19 mouse cellular contexts compared by ENCODE assay signal in genomic region chr12:84158156-84158555, GRCm38 (mm10).
"Had no signal": no experiment of that assay in that cellular context is flagged by ENCODE, and none has a peak within 500 bp of the region (broad histone marks: within the 10 kb centered on the region; RNA-seq: fewer than 3 reads in every experiment).

No protein-coding gene starts in this region.

- H3K4me2 ChIP-seq: limb, embryonic 12.5 days; limb, embryonic 15.5 days; liver, embryonic 11.5 days; midbrain, embryonic 12.5 days; neural tube, embryonic 13.5 days had no signal

- H3K9ac ChIP-seq: limb, embryonic 12.5 days; limb, embryonic 15.5 days; midbrain, embryonic 12.5 days; neural tube, embryonic 13.5 days had no signal

- DNase-seq: kidney, postnatal 36 days; layer of hippocampus, postnatal 36 days; lung, adult 2 months; lung, postnatal 14 days; lung, postnatal 4 days; retina, postnatal 1 day; right cerebral cortex, postnatal 25 days; thymus, adult 18-20 months; thymus, postnatal 36 days had no signal

- H3K9me3 ChIP-seq: limb, embryonic 12.5 days; limb, embryonic 15.5 days; midbrain, embryonic 12.5 days; neural tube, embryonic 13.5 days had no signal

- ATAC-seq: intestine, postnatal 0 days; midbrain, embryonic 16.5 days had no signal

- H3K27me3 ChIP-seq: limb, embryonic 12.5 days; limb, embryonic 15.5 days; midbrain, embryonic 12.5 days; neural tube, embryonic 13.5 days had no signal

- H3K27ac ChIP-seq: kidney, postnatal 0 days; left cerebral cortex, adult 2 months; limb, embryonic 12.5 days; limb, embryonic 15.5 days; midbrain, embryonic 12.5 days; neural tube, embryonic 13.5 days had no signal

- H3K4me3 ChIP-seq: left cerebral cortex, adult 2 months; limb, embryonic 12.5 days; limb, embryonic 15.5 days; midbrain, embryonic 12.5 days; myocyte; neural tube, embryonic 13.5 days had no signal

- H3K4me1 ChIP-seq: midbrain, embryonic 12.5 days; neural tube, embryonic 13.5 days had no signal
